Mouse (Mus musculus) intestine, postnatal 0 days (tissue): Measurements from ENCODE around the gene Man1c1. TPM values are rescaled to one million over a fixed set of nuclear protein-coding genes. Genes with fewer than 3 reads are reported as not detected.

Experiments
- ATAC-seq: fragments of 200-750 bp; cut with Nextera tagmentation; 2 replicates; pipeline ENCODE4 v1.8.0; 2017; ENCODE audit warnings: mild to moderate bottlenecking, moderate TSS enrichment, moderate library complexity
- H3K27ac ChIP-seq: fragments of 300-500 bp; sonication (generic); 2 replicates; pipeline ENCODE4 v1.5.1; 2014; ENCODE audit warnings: mild to moderate bottlenecking, low read depth, low read length, moderate library complexity
- H3K27me3 ChIP-seq: fragments of 300-500 bp; sonication (generic); replicated peaks from 2 replicates; pipeline ENCODE4 v1.6.1; 2014; ENCODE audit warnings: low read length, mixed read lengths; ENCODE audit not compliant: control insufficient read depth, insufficient read depth
- H3K36me3 ChIP-seq: fragments of 300-500 bp; sonication (generic); 2 replicates; pipeline ENCODE4 v1.6.1; 2014; ENCODE audit warnings: mild to moderate bottlenecking, moderate library complexity; ENCODE audit not compliant: control insufficient read depth, insufficient read depth
- H3K4me1 ChIP-seq: fragments of 300-500 bp; sonication (generic); replicated peaks from 2 replicates; pipeline ENCODE4 v1.6.1; 2014; ENCODE audit warnings: antibody characterized with exemption, low read length, mixed read lengths; ENCODE audit not compliant: control insufficient read depth, insufficient read depth
- H3K4me2 ChIP-seq: fragments of 300-500 bp; sonication (generic); replicated peaks from 2 replicates; pipeline ENCODE4 v1.6.1; 2014; ENCODE audit warnings: low read depth, mild to moderate bottlenecking, moderate library complexity
- H3K4me3 ChIP-seq: fragments of 300-500 bp; sonication (generic); 2 replicates; pipeline ENCODE4 v1.5.1; 2014; ENCODE audit warnings: low read depth, low read length
- H3K9ac ChIP-seq: fragments of 300-500 bp; sonication (generic); 2 replicates; pipeline ENCODE4 v1.6.1; 2014; ENCODE audit warnings: mild to moderate bottlenecking, low read depth, low read length
- H3K9me3 ChIP-seq: fragments of 300-500 bp; sonication (generic); 2 replicates; pipeline ENCODE4 v1.6.1; 2016; ENCODE audit warnings: mixed run types; ENCODE audit not compliant: control insufficient read depth
- CTCF ChIP-seq: sonication (generic); IDR thresholded peaks from 2 replicates; pipeline ENCODE4 v1.5.1; 2016; ENCODE audit warnings: low read depth, mild to moderate bottlenecking, control low read depth, antibody characterized with exemption, moderate library complexity
- WGBS: fragments of 180-500 bp; shearing (Covaris S2); extraction: QIAGEN DNeasy Blood & Tissue Kit; methylation state at CpG from one replicate; pipeline ENCODE4 v1.1.7; 2014; 5-methylcytosine and 5-hydroxymethylcytosine counted together
- polyA plus RNA-seq: library from polyadenylated mRNA; unstranded; fragments of >200 nt; fragmentation: Nextera tagmentation; extraction: Ambion mirVana; gene quantifications from 2 replicates; pipeline ENCODE4 v1.2.1, GENCODE M21; 2015

Man1c1 gene
- polyA plus RNA-seq, 1 experiment from 2014 or later, result 1.7 TPM

GRCm38 (mm10) chr4:134590227-134590926 lies 113.7 kb downstream of the Man1c1 start:
- Histone ChIP-seq H3K9ac (no peak overlapping the region), H3K4me3 (no peak overlapping the region), H3K4me2 (no peak overlapping the region), H3K36me3 (no peaks in the 10 kb centered on the region), H3K4me1 (no peaks in the 10 kb centered on the region), H3K9me3 (no peaks in the 10 kb centered on the region), H3K27ac (no peak overlapping the region), H3K27me3 (no peaks in the 10 kb centered on the region)
- no peak for ATAC-seq
- TF ChIP-seq CTCF, result peak; percentile 67
- WGBS, result 86% methylated on average over 10 of the region's 10 CpGs

DNA sequence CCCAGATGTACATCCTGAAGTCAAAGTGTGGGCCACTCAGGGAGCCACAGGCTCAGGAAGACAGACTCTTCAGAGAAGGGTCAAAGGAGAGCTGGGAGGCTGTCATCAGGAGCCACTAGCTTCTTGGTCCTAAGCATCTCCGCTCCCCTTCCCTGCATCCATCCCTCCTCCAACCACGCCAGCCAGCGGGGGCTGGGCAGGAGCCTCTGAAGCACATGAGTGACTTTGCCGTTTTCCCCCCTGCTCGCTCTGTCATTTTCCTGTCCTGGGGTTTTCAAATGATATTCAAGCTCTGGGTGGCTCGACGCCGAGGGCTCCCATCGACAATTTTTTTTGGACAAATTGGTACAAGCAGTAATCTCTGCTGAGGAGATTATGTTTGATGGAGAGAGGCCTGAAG lies 114.3 kb downstream of the Man1c1 start:
- no peak overlapping the region for H3K27ac ChIP-seq
- no peak for TF ChIP-seq CTCF
- WGBS, result 83% methylated on average over 9 of the region's 9 CpGs

GRCm38 (mm10) chr4:134588951-134589350 lies 115.1 kb downstream of the Man1c1 start:
- no peak overlapping the region for H3K27ac ChIP-seq
- H3K36me3 ChIP-seq, result no peaks in the 10 kb centered on the region
- ATAC-seq, result no peak
- H3K9me3 ChIP-seq, result no peaks in the 10 kb centered on the region
- H3K4me1 ChIP-seq, result no peaks in the 10 kb centered on the region
- no peak overlapping the region for H3K9ac ChIP-seq
- no peak overlapping the region for H3K4me2 ChIP-seq
- no peak overlapping the region for H3K4me3 ChIP-seq
- TF ChIP-seq CTCF, result no peak
- 69% methylated on average over 5 of the region's 5 CpGs for WGBS
- H3K27me3 ChIP-seq, result no peaks in the 10 kb centered on the region

More for the DNA sequence above, 114.3 kb downstream of the Man1c1 start:
- Histone ChIP-seq H3K27me3 (no peaks in the 10 kb centered on the region), H3K4me2 (no peak overlapping the region), H3K4me3 (no peak overlapping the region), H3K36me3 (no peaks in the 10 kb centered on the region), H3K9ac (no peak overlapping the region), H3K9me3 (no peaks in the 10 kb centered on the region), H3K4me1 (no peaks in the 10 kb centered on the region)
- no peak for ATAC-seq

DNA sequence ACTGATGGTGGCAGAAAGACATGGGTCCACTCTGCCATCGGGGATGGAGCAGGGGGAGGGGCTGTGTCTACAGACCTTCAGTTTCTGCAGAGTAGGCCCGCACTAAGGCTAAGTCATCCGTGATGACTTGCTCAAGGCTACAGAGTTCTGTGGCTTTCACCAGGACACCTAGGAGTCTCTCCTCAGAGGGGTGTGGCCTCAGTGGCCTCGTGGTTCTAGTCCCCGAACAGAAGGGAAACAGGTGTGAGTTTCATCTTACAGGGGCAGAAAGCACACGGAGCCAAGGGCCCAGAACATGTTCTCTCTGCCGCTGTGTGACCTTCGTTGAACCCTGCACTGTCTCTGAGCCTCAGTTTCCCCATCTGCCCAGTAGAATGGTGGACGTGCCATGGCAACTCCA lies 115.8 kb downstream of the Man1c1 start:
- no peaks in the 10 kb centered on the region for H3K36me3 ChIP-seq
- no peaks in the 10 kb centered on the region for H3K4me1 ChIP-seq
- no peak overlapping the region for H3K27ac ChIP-seq
- no peak for TF ChIP-seq CTCF
- ATAC-seq, result no peak
- WGBS, result 86% methylated on average over 9 of the region's 9 CpGs
- no peaks in the 10 kb centered on the region for H3K27me3 ChIP-seq
- no peak overlapping the region for H3K4me2 ChIP-seq
- H3K9ac ChIP-seq, result no peak overlapping the region
- H3K9me3 ChIP-seq, result no peaks in the 10 kb centered on the region
- no peak overlapping the region for H3K4me3 ChIP-seq

- no peak overlapping the region for H3K27ac ChIP-seq
- ATAC-seq, result no peak
Measured at GRCm38 (mm10) chr4:134587636-134588197, 116.4 kb downstream of the Man1c1 start.

DNA sequence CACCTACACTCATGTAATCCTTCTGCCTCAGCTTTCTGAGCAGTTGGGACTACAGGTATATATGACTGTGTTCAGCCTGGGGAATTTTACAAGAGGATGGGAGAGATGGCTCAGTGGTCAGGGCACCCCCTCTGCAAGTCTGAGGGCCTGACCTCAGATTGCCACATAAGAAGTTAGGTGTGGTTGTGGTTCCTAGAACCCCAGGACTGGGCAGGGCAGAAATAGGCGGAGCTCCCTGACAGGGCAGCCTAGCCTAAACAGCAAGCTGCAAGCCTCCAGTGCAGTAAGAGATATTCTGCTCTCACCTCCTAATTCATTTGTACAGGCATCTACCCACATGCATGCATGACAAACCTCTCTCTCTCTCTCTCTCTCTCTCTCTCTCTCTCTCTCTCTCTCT lies 117.5 kb downstream of the Man1c1 start:
- no peaks in the 10 kb centered on the region for H3K4me1 ChIP-seq
- no peak overlapping the region for H3K4me2 ChIP-seq
- no peaks in the 10 kb centered on the region for H3K27me3 ChIP-seq
- no peaks in the 10 kb centered on the region for H3K9me3 ChIP-seq
- ATAC-seq, result no peak
- TF ChIP-seq CTCF, result no peak
- no peak overlapping the region for H3K27ac ChIP-seq
- H3K36me3 ChIP-seq, result no peaks in the 10 kb centered on the region
- no peak overlapping the region for H3K4me3 ChIP-seq
- 79% methylated on average over 1 of the region's 1 CpGs for WGBS
- no peak overlapping the region for H3K9ac ChIP-seq

More at GRCm38 (mm10) chr4:134587636-134588197, 116.4 kb downstream of the Man1c1 start:
- no peaks in the 10 kb centered on the region for H3K27me3 ChIP-seq
- no peak overlapping the region for H3K4me3 ChIP-seq
- no peaks in the 10 kb centered on the region for H3K4me1 ChIP-seq
- no peak for TF ChIP-seq CTCF
- H3K9ac ChIP-seq, result no peak overlapping the region
- WGBS, result 51% methylated on average over 11 of the region's 11 CpGs
- no peak overlapping the region for H3K4me2 ChIP-seq
- H3K36me3 ChIP-seq, result no peaks in the 10 kb centered on the region
- H3K9me3 ChIP-seq, result no peaks in the 10 kb centered on the region
